7 mouse cellular contexts compared by ENCODE assay signal in genomic region chr1:171262594-171263130, GRCm38 (mm10). TPM values are rescaled to one million over a fixed set of nuclear protein-coding genes. Genes with fewer than 3 reads are reported as not detected.
DNase-seq lines count a peak whose midpoint lies in the region; ATAC-seq and TF ChIP-seq lines count a peak whose summit lies in the region.

No protein-coding gene starts in this region.

- peak overlapping the region; percentile 84 for H3K27ac ChIP-seq in gastrocnemius, adult 2 months
- H3K27ac ChIP-seq in hindbrain, embryonic 15.5 days (replicated peaks): peak overlapping the region; percentile 87
- H3K27ac ChIP-seq in left cerebral cortex, adult 2 months: peak overlapping the region; percentile 65

- 3% methylated on average over 8 of the region's 8 CpGs for WGBS in hindbrain, embryonic 15.5 days

- no peaks in the 10 kb centered on the region for H3K9me3 ChIP-seq in hindbrain, embryonic 15.5 days

- H3K36me3 ChIP-seq in hindbrain, embryonic 15.5 days: no peaks in the 10 kb centered on the region

- peak; percentile 83 for DNase-seq in MN1 (ENCODE audit: low spot score)
- DNase-seq in brain, embryonic 18.5 days (ENCODE audit: low read depth, low spot score): peak; percentile 79
- peak; percentile 69 for DNase-seq in gastrocnemius, adult 2 months
- peak; percentile 72 to 82 for DNase-seq in left cerebral cortex, adult 2 months (ENCODE audit: extremely low spot score in 1 of 2, low spot score in 2 of 2)
- DNase-seq in lung, postnatal 4 days: peak; percentile 81 to 88
- DNase-seq in right cerebral cortex, postnatal 4 days: peak; percentile 58

- peaks cover 16% of the 10 kb centered on the region for H3K4me1 ChIP-seq in hindbrain, embryonic 15.5 days (replicated peaks)

- no peak for TF ChIP-seq CTCF in gastrocnemius, adult 2 months (IDR thresholded peaks at IDR 0.05)
- no peak for TF ChIP-seq CTCF in left cerebral cortex, adult 2 months (IDR thresholded peaks at IDR 0.05)

- peak overlapping the region; percentile 31; the same call in 1 of the 2 replicates for H3K9ac ChIP-seq in hindbrain, embryonic 15.5 days

- no peaks in the 10 kb centered on the region for H3K27me3 ChIP-seq in hindbrain, embryonic 15.5 days

- intact Hi-C loops in gastrocnemius, adult 2 months (cut with DNase I): loop anchor here (5.0 kb wide), 1 partner anchor 100 kb away; no protein-coding TSS in a partner anchor
- intact Hi-C loops in left cerebral cortex, adult 2 months (cut with DNase I): no loop called here

- ATAC-seq in hindbrain, embryonic 15.5 days (ENCODE audit: low FRiP score, low read depth): peak; percentile 82

- peak overlapping the region; percentile 57 for H3K4me3 ChIP-seq in gastrocnemius, adult 2 months
- H3K4me3 ChIP-seq in hindbrain, embryonic 15.5 days: peak overlapping the region; percentile 34
- peak overlapping the region; percentile 21 for H3K4me3 ChIP-seq in left cerebral cortex, adult 2 months

- peak overlapping the region; percentile 63 for H3K4me2 ChIP-seq in hindbrain, embryonic 15.5 days

RNA-seq across cellular contexts. Expression of gene B4galt3, which starts 7.5 kb away (rescaled TPM):
- total RNA-seq in gastrocnemius, adult 2 months (2021): 10 to 100 TPM; 12.1 to 12.5 TPM
- polyA plus RNA-seq in hindbrain, embryonic 15.5 days (2015; fragmentation: Nextera tagmentation; extraction: Ambion mirVana): 105 and 107 TPM in 2 replicates
- 10 to 100 TPM; 57.0 to 69.2 TPM for total RNA-seq in left cerebral cortex, adult 2 months (2021)

RNA-seq across cellular contexts. Expression of gene Ndufs2, which starts 11.5 kb away (rescaled TPM):
- 1,000 to 10,000 TPM; 1,014 to 1,063 TPM for total RNA-seq in gastrocnemius, adult 2 months (2021)
- 233 and 245 TPM in 2 replicates for polyA plus RNA-seq in hindbrain, embryonic 15.5 days (2015; fragmentation: Nextera tagmentation; extraction: Ambion mirVana)
- total RNA-seq in left cerebral cortex, adult 2 months (2021): 100 to 1,000 TPM; 267 to 272 TPM

RNA-seq across cellular contexts. Expression of gene Adamts4, which starts 12.4 kb away (rescaled TPM):
- total RNA-seq in gastrocnemius, adult 2 months (2021): under 1 TPM; 0.15 to 0.73 TPM
- 5.6 and 6.2 TPM in 2 replicates for polyA plus RNA-seq in hindbrain, embryonic 15.5 days (2015; fragmentation: Nextera tagmentation; extraction: Ambion mirVana)
- total RNA-seq in left cerebral cortex, adult 2 months (2021): 1 to 10 TPM; 6.7 to 8.6 TPM

RNA-seq across cellular contexts. Expression of gene Ppox, which starts 18.3 kb away (rescaled TPM):
- 1 to 10 TPM; 7.9 to 8.6 TPM for total RNA-seq in gastrocnemius, adult 2 months (2021)
- polyA plus RNA-seq in hindbrain, embryonic 15.5 days (2015; fragmentation: Nextera tagmentation; extraction: Ambion mirVana): 44.2 and 53.6 TPM in 2 replicates
- total RNA-seq in left cerebral cortex, adult 2 months (2021): 10 to 100 TPM; 26.0 to 32.1 TPM

RNA-seq across cellular contexts. Expression of gene Usp21, which starts 25.1 kb away (rescaled TPM):
- total RNA-seq in gastrocnemius, adult 2 months (2021): 10 to 100 TPM; 15.8 to 18.7 TPM
- 99.8 and 106 TPM in 2 replicates for polyA plus RNA-seq in hindbrain, embryonic 15.5 days (2015; fragmentation: Nextera tagmentation; extraction: Ambion mirVana)
- total RNA-seq in left cerebral cortex, adult 2 months (2021): 10 to 100 TPM; 59.8 to 65.7 TPM

Comparison
In these comparisons a context has a peak if more than half of its experiments do, and no peak if none do; other contexts are left out.
1. Peak in every context shown above with its lines: DNase-seq, ATAC-seq, H3K4me3 ChIP-seq and H3K27ac ChIP-seq.
2. RNA of gene B4galt3, which starts 7.5 kb away (total RNA-seq): 57.0 to 69.2 TPM in left cerebral cortex, adult 2 months; 12.1 to 12.5 TPM in gastrocnemius, adult 2 months; every median in the first group is over 4 times any median in the second.
3. RNA of gene Adamts4, which starts 12.4 kb away (total RNA-seq): 6.7 to 8.6 TPM in left cerebral cortex, adult 2 months; 0.15 to 0.73 TPM in gastrocnemius, adult 2 months; every median in the first group is over 4 times any median in the second.